Mouse (Mus musculus) liver, embryonic 12.5 days (tissue): ENCODE data around the gene Mcat. TPM values are rescaled to one million over a fixed set of nuclear protein-coding genes. Genes with fewer than 3 reads are reported as not detected.
"Not testable (repeated sequence)": the region's sequence is repeated elsewhere in the genome, so short reads cannot be mapped to it uniquely, and the experiment has no call there.

Experiments
- ATAC-seq: fragments of 200-750 bp; cut with Nextera tagmentation; 2 replicates; pipeline ENCODE4 v1.8.0; 2017; ENCODE audit warnings: moderate number of reproducible peaks, mild to moderate bottlenecking, moderate library complexity
- H3K27ac ChIP-seq: fragments of 300-500 bp; sonication (generic); 2 replicates; pipeline ENCODE4 v1.5.1; 2016; ENCODE audit warnings: mild to moderate bottlenecking
- H3K27me3 ChIP-seq: fragments of 300-500 bp; sonication (generic); replicated peaks from 2 replicates; pipeline ENCODE4 v1.6.1; 2016; ENCODE audit warnings: mild to moderate bottlenecking, moderate library complexity
- H3K36me3 ChIP-seq: fragments of 300-500 bp; sonication (generic); 2 replicates; pipeline ENCODE4 v1.6.1; 2016; ENCODE audit warnings: mild to moderate bottlenecking, moderate library complexity
- H3K4me1 ChIP-seq: fragments of 300-500 bp; sonication (generic); 2 replicates; pipeline ENCODE4 v1.6.1; 2016
- H3K4me2 ChIP-seq: fragments of 300-500 bp; sonication (generic); 2 replicates; pipeline ENCODE4 v1.6.1; 2016; ENCODE audit warnings: mild to moderate bottlenecking, moderate library complexity
- H3K4me3 ChIP-seq: fragments of 300-500 bp; sonication (generic); 2 replicates; pipeline ENCODE4 v1.5.1; 2016; ENCODE audit warnings: mild to moderate bottlenecking, moderate library complexity
- H3K9ac ChIP-seq: fragments of 300-500 bp; sonication (generic); 2 replicates; pipeline ENCODE4 v1.6.1; 2016; ENCODE audit warnings: mild to moderate bottlenecking, moderate library complexity
- H3K9me3 ChIP-seq: fragments of 300-500 bp; sonication (generic); replicated peaks from 2 replicates; pipeline ENCODE4 v1.6.1; 2016; ENCODE audit warnings: mild to moderate bottlenecking, moderate library complexity
- WGBS: fragments of 180-500 bp; shearing (Covaris S2); methylation state at CpG from one replicate; pipeline ENCODE4 v1.1.7; 2016; ENCODE audit not compliant: insufficient replicate concordance; 5-methylcytosine and 5-hydroxymethylcytosine counted together
- polyA plus RNA-seq: library from polyadenylated mRNA; unstranded; fragments of >200 nt; fragmentation: Nextera tagmentation; extraction: Ambion mirVana; gene quantifications from 2 replicates; pipeline ENCODE4 v1.2.1, GENCODE M21; 2016

The Mcat gene
- polyA plus RNA-seq, 1 experiment from 2014 or later, result 28.1 TPM

- Histone ChIP-seq H3K27ac (no peak overlapping the region), H3K27me3 (peaks cover 39% of the 10 kb centered on the region), H3K9ac (0 out of 2 replicates have a peak overlapping the region, but pooled peaks have one; percentile 10), H3K9me3 (no peaks in the 10 kb centered on the region), H3K36me3 (no peaks in the 10 kb centered on the region), H3K4me1 (peaks cover 17% of the 10 kb centered on the region), H3K4me2 (peak overlapping the region; percentile 15; the same call in 1 of the 2 replicates), H3K4me3 (no peak overlapping the region)
- 33% methylated on average over 20 of the region's 20 CpGs for WGBS
- no peak for ATAC-seq
Measured at GRCm38 (mm10) chr15:83518215-83519048, 45.2 kb downstream of the Mcat start.

- no peak overlapping the region for H3K27ac ChIP-seq
- no peak for ATAC-seq
- H3K4me2 ChIP-seq, result no peak overlapping the region
- H3K9me3 ChIP-seq, result no peaks in the 10 kb centered on the region
- WGBS, result 59% methylated on average over 5 of the region's 5 CpGs
- peaks cover 40% of the 10 kb centered on the region; the same call in 1 of the 2 replicates for H3K27me3 ChIP-seq
- H3K4me1 ChIP-seq, result peaks cover 17% of the 10 kb centered on the region
- no peaks in the 10 kb centered on the region for H3K36me3 ChIP-seq
- H3K9ac ChIP-seq, result no peak overlapping the region
- H3K4me3 ChIP-seq, result no peak overlapping the region
Measured at GRCm38 (mm10) chr15:83515018-83515417, 48.6 kb downstream of the Mcat start.

GRCm38 (mm10) chr15:83512489-83513281 lies 50.9 kb downstream of the Mcat start:
- Histone ChIP-seq H3K4me1 (peaks cover 14% of the 10 kb centered on the region), H3K9ac (no peak overlapping the region), H3K27ac (no peak overlapping the region), H3K9me3 (no peaks in the 10 kb centered on the region), H3K36me3 (no peaks in the 10 kb centered on the region), H3K4me2 (no peak overlapping the region), H3K4me3 (no peak overlapping the region), H3K27me3 (peaks cover 25% of the 10 kb centered on the region; the same call in 1 of the 2 replicates)
- ATAC-seq, result no peak
- 49% methylated on average over 13 of the region's 13 CpGs for WGBS

- no peak within 1 kb of the TSS; the same call in 1 of the 2 replicates for H3K27ac ChIP-seq
- WGBS, result 7% methylated on average over 41 of the region's 41 CpGs
- H3K4me1 ChIP-seq, result peaks cover 14% of the 10 kb centered on the region
- H3K4me2 ChIP-seq, result peak within 1 kb of the TSS; percentile 92
- no peaks in the 10 kb centered on the region for H3K9me3 ChIP-seq
- H3K27me3 ChIP-seq, result peaks cover 25% of the 10 kb centered on the region; the same call in 1 of the 2 replicates
- no peaks in the 10 kb centered on the region for H3K36me3 ChIP-seq
- ATAC-seq, result peak; percentile 92
- peak within 1 kb of the TSS; percentile 61 for H3K4me3 ChIP-seq
- H3K9ac ChIP-seq, result peak within 1 kb of the TSS; percentile 70
Measured at GRCm38 (mm10) chr15:83510805-83511405, 52.7 kb downstream of the Mcat start, which contains the start of gene Ttll1. Gene Ttll1, minus strand, starts transcription at chr15:83510893.

- Histone ChIP-seq H3K4me1 (peaks cover 14% of the 10 kb centered on the region), H3K4me2 (peak overlapping the region; percentile 92), H3K9ac (peak overlapping the region; percentile 70), H3K4me3 (peak overlapping the region; percentile 61), H3K9me3 (no peaks in the 10 kb centered on the region), H3K27ac (no peak overlapping the region; the same call in 1 of the 2 replicates), H3K36me3 (no peaks in the 10 kb centered on the region), H3K27me3 (peaks cover 25% of the 10 kb centered on the region; the same call in 1 of the 2 replicates)
- 24% methylated on average over 17 of the region's 17 CpGs for WGBS
- peak; percentile 54 for ATAC-seq
Measured at GRCm38 (mm10) chr15:83509950-83510804, 53.4 kb downstream of the Mcat start.

- WGBS, result 42% methylated on average over 6 of the region's 6 CpGs
- not testable (repeated sequence) for H3K4me3 ChIP-seq, H3K9ac ChIP-seq, H3K4me2 ChIP-seq, H3K27ac ChIP-seq, H3K4me1 ChIP-seq, H3K9me3 ChIP-seq, H3K27me3 ChIP-seq, ATAC-seq
- peaks cover 17% of the 10 kb centered on the region for H3K36me3 ChIP-seq
Measured at GRCm38 (mm10) chr15:83501483-83501882, 62.1 kb downstream of the Mcat start.

- Histone ChIP-seq H3K36me3 (peaks cover 19% of the 10 kb centered on the region), H3K4me3 (no peak overlapping the region), H3K4me1 (peaks cover 12% of the 10 kb centered on the region), H3K4me2 (no peak overlapping the region), H3K9ac (no peak overlapping the region), H3K9me3 (no peaks in the 10 kb centered on the region), H3K27ac (no peak overlapping the region), H3K27me3 (no peaks in the 10 kb centered on the region)
- 41% methylated on average over 3 of the region's 3 CpGs for WGBS
- ATAC-seq, result no peak
Measured at GRCm38 (mm10) chr15:83500352-83500751, 63.2 kb downstream of the Mcat start.

- no peak overlapping the region for H3K27ac ChIP-seq
- H3K27me3 ChIP-seq, result no peaks in the 10 kb centered on the region
- no peak overlapping the region for H3K4me2 ChIP-seq
- no peak overlapping the region for H3K9ac ChIP-seq
- H3K4me3 ChIP-seq, result no peak overlapping the region
- H3K36me3 ChIP-seq, result peaks cover 19% of the 10 kb centered on the region
- ATAC-seq, result no peak
- H3K4me1 ChIP-seq, result peaks cover 23% of the 10 kb centered on the region
- H3K9me3 ChIP-seq, result no peaks in the 10 kb centered on the region
- 75% methylated on average over 10 of the region's 10 CpGs for WGBS
Measured at GRCm38 (mm10) chr15:83499211-83499755, 64.3 kb downstream of the Mcat start.

- no peaks in the 10 kb centered on the region for H3K27me3 ChIP-seq
- H3K4me1 ChIP-seq, result peaks cover 25% of the 10 kb centered on the region
- WGBS, result 80% methylated on average over 6 of the region's 6 CpGs
- peaks cover 19% of the 10 kb centered on the region for H3K36me3 ChIP-seq
- ATAC-seq, result no peak
- H3K4me3 ChIP-seq, result no peak overlapping the region
- H3K9me3 ChIP-seq, result no peaks in the 10 kb centered on the region
- H3K4me2 ChIP-seq, result no peak overlapping the region
- H3K27ac ChIP-seq, result no peak overlapping the region
- H3K9ac ChIP-seq, result no peak overlapping the region
Measured at GRCm38 (mm10) chr15:83497299-83497698, 66.3 kb downstream of the Mcat start.
